Mouse (Mus musculus) spleen, adult 2 months (tissue): ENCODE data around the gene Macrod2.

Experiments
- CTCF ChIP-seq: fragments of 200-500 bp; IDR thresholded peaks from 2 replicates; pipeline ENCODE4 v1.5.1; 2011; ENCODE audit warnings: mild to moderate bottlenecking, inconsistent platforms; ENCODE audit not compliant: insufficient read depth, insufficient read length, insufficient replicate concordance; ENCODE audit errors: extremely low read depth
- POLR2A ChIP-seq: fragments of 200-500 bp; IDR thresholded peaks from 2 replicates; pipeline ENCODE4 v1.6.1; 2011; ENCODE audit warnings: low read depth, low read length, inconsistent platforms

GRCm38 (mm10) chr2:141279130-141279698 lies 884.1 kb downstream of the Macrod2 start:
- TF ChIP-seq CTCF (no peak), POLR2A (no peak)
